Mouse (Mus musculus): ENCODE data around the gene Depdc7. TPM values are rescaled to one million over a fixed set of nuclear protein-coding genes. Genes with fewer than 3 reads are reported as not detected.

The Depdc7 gene
- polyA plus RNA-seq, 1 experiment from 2014 or later, result 22.8 TPM

GRCm38 (mm10) chr2:104684771-104685170 lies 57.9 kb downstream of the Depdc7 start:
- Histone ChIP-seq H3K27ac (no peak overlapping the region), H3K4me1 (no peaks in the 10 kb centered on the region), H3K9me3 (replicated peaks) (no peaks in the 10 kb centered on the region), H3K9ac (no peak overlapping the region), H3K4me3 (replicated peaks) (no peak overlapping the region), H3K4me2 (no peak overlapping the region), H3K27me3 (no peaks in the 10 kb centered on the region), H3K36me3 (peaks cover 17% of the 10 kb centered on the region)
- 91% methylated on average over 4 of the region's 4 CpGs for WGBS
- no peak for ATAC-seq (replicated peaks; ENCODE audit: low FRiP score)

- ATAC-seq (replicated peaks; ENCODE audit: low FRiP score), result no peak
- no peak overlapping the region for H3K4me2 ChIP-seq
- H3K27me3 ChIP-seq, result no peaks in the 10 kb centered on the region
- H3K27ac ChIP-seq, result no peak overlapping the region
- H3K9me3 ChIP-seq (replicated peaks), result no peaks in the 10 kb centered on the region
- H3K36me3 ChIP-seq, result peaks cover 3% of the 10 kb centered on the region; the same call in 1 of the 2 replicates
- WGBS, result 81% methylated on average over 3 of the region's 3 CpGs
- no peak overlapping the region for H3K9ac ChIP-seq
- no peak overlapping the region for H3K4me3 ChIP-seq (replicated peaks)
- no peaks in the 10 kb centered on the region for H3K4me1 ChIP-seq
These were observed 65.4 kb downstream of the Depdc7 start for GRCm38 (mm10) chr2:104677326-104677725.

Other genes with a start within 250 kb of the Depdc7 start
- gene Hipk3, start 248.4 kb downstream of the Depdc7 start, polyA plus RNA-seq (2015; fragmentation: Nextera tagmentation; extraction: Ambion mirVana), result 12.1 and 12.4 TPM in 2 replicates
- gene Cstf3, start 152.4 kb downstream of the Depdc7 start, polyA plus RNA-seq (2015; fragmentation: Nextera tagmentation; extraction: Ambion mirVana), result 72.2 and 74.4 TPM in 2 replicates
- 40.6 and 43.3 TPM in 2 replicates for gene Tcp11l1, start 30.7 kb downstream of the Depdc7 start, polyA plus RNA-seq (2015; fragmentation: Nextera tagmentation; extraction: Ambion mirVana)
- not detected in 2 replicates for gene Pin1rt1, start 26.5 kb downstream of the Depdc7 start, polyA plus RNA-seq (2015; fragmentation: Nextera tagmentation; extraction: Ambion mirVana)
- 10.4 and 10.8 TPM in 2 replicates for gene Qser1, start 73.9 kb upstream of the Depdc7 start, polyA plus RNA-seq (2015; fragmentation: Nextera tagmentation; extraction: Ambion mirVana)
- 2.0 and 2.6 TPM in 2 replicates for gene Prrg4, start 107.0 kb upstream of the Depdc7 start, polyA plus RNA-seq (2015; fragmentation: Nextera tagmentation; extraction: Ambion mirVana)
- 6.4 and 7.7 TPM in 2 replicates for gene Ccdc73, start 124.9 kb upstream of the Depdc7 start, polyA plus RNA-seq (2015; fragmentation: Nextera tagmentation; extraction: Ambion mirVana)